Mouse (Mus musculus) embryo, embryonic 11.5 days (tissue): ENCODE results near the gene Tcp11l1.

Source experiments
- DNase-seq: peaks from one replicate; pipeline ENCODE4 v3.0.0-alpha.2; 2012; ENCODE audit warnings: low read depth, low spot score

The Tcp11l1 gene

DNA sequence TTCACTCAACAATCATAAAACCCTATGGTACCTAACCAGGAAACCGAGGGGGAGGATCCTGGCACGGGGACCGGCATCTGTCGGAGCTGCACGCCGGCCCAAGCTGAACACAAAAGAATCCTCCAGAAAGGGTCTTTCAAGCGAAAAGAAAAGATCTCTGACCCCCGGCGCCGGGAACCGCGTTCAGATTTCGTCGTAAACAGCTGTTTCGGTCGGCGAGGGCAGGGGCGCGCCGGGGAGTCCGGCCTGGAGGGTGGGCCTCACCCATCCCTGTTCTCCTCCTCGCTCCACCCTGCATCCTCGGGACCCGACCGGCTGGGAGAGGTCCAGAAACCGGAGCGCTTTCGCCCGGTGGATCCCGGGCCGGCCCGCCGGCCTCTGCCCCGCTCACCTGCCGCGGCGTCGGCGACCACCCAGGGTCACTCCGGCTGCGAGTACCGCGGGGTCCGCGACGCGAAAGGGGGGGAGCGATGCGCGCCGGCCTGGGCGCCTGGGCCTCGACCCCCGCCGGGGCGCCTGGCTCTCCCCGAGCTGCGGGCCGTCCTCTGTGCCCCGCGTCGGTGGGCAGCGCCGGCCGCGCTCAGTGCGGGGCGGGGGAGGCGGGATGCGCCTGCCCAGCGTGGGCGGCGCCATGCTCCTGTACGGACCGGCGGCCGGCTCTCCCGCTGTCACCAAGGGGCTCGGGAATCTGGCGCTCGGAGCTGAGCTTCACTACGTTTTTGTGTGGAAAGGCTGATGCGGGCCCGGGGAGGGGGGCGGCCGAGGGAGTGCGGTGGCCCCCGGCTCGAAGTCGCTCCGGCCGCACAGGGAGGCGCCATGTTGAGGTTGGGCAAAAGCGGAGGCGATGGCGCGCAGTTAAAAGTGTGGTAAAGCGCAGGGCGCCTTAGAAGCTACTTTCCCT, at the start of gene Tcp11l1:
Tcp11l1 (minus strand) TSS at position 585 of the 901 bp plus-strand sequence.
- peak; percentile 41 for DNase-seq

DNA sequence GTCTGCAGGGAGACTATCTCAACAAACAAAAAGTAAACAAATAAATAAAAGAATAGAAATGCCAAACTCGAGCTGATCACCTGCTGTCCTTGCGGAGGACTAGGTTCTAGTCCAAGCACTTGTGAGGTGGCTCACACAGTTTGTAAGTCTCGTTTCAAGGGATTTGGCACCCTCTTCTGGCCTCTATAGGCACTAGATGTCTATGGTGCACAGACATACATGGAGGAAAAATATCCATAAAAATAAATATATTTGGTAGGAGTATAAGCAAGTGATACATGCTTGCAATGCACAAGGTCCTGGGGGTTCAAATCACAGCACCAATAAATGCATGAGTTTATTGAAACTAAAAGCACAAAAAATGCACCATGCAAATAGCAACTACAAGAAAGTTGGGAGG, 38.6 kb upstream of the Tcp11l1 start:
- DNase-seq = no peak

DNA sequence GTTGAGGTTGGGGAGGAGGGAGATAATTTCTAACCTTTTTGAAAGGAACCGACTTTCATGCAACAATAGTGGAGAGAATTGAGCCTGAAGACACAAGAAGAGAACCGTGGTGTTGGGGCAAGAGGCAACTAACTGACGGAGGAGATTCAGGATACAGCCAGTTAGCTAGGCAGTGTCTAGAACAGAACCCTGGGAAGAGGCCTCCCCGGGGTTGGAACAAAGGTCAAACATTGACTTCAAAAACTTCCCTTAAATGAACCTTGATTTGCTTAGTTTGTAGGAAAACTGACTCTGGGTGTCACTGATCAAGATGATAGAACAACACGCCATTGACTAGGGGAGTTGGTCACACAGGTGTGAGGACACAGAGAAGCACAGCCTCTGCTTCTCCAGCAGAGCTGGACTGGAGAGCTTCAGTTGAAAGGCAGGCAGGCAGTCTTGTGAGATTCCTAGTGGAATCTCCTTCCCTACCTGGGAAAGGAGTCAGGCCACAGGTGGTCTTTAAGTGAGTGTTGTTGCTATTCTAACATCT, 36.7 kb upstream of the Tcp11l1 start:
- no peak for DNase-seq

DNA sequence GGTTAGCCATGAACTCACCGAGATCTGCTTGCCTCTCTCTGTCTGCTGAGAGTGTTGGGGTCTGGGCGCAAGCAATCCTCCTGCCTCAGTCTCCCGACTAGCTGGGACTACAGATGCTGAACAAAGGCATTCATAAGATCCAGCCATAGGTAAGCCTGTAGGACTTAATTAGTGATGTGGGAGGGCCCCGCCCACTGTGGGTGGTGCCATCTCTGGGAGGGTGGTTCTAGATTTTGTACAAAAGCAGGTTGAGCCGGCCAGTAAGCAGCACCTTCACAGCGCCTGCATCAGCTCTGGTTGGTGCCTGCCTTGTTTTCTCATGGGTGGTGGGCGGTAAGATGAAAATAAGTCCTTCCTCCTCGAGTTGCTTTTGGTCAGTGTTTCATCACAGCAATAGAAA, 34.3 kb upstream of the Tcp11l1 start:
- no peak for DNase-seq

DNA sequence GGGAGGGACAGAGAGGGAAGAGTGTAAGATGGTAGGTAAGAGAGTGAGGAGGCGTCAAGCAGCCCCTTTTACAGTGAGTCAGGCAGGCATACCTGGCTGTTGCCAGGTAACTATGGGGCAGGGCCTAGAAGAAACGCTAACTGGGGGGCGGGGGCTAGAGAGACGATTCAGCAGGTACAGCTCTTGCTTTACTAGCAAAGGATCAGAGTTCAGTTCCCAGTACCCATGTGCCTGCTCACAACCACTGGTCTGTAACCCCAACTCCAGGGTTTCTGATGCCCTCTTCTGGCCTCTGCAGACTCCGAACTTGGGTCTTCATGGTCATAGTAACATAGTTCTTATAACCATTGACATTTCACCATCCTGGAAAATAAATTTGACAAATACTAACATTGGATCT, 32.0 kb upstream of the Tcp11l1 start:
- DNase-seq = no peak

DNA sequence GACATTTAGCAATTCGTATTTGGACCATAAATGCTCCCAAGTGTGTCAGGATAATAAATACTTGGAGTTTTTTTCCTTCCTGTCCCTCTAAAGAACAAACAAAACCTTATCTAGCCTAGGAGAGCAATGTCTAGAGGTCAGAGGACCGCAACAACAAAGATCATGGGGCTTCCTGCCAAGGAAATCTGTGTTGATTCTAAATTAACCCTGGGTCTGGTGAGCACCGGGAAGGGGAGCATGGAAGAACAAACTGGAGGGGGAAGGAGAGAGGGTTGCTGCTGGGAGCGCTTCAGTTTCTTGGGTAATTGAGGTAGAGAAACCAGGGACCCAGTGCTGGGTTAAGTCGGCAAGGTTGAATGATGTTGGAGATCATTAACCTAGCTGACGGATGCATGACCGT, 31.2 kb upstream of the Tcp11l1 start:
- DNase-seq = no peak

DNA sequence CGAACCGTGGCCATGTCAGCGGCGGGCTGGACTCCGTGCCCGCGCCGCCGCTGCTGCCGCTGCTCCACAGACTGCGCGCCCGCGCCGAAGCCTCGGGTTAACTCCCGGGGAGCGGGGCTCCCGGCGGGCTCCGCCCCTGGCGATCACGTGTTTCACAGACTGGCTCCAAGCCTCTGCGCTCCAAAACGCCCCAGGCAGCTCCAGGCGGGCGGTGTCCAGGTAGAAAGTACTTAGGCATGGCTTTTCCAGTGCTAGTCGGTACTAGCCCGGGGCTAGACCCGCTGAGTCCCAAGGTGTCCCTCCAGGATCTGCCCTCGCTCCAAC, 30.7 kb upstream of the Tcp11l1 start, which contains the start of gene Depdc7:
Depdc7 (minus strand) TSS at position 138 of the 324 bp plus-strand sequence.
- peak; percentile 80 for DNase-seq

DNA sequence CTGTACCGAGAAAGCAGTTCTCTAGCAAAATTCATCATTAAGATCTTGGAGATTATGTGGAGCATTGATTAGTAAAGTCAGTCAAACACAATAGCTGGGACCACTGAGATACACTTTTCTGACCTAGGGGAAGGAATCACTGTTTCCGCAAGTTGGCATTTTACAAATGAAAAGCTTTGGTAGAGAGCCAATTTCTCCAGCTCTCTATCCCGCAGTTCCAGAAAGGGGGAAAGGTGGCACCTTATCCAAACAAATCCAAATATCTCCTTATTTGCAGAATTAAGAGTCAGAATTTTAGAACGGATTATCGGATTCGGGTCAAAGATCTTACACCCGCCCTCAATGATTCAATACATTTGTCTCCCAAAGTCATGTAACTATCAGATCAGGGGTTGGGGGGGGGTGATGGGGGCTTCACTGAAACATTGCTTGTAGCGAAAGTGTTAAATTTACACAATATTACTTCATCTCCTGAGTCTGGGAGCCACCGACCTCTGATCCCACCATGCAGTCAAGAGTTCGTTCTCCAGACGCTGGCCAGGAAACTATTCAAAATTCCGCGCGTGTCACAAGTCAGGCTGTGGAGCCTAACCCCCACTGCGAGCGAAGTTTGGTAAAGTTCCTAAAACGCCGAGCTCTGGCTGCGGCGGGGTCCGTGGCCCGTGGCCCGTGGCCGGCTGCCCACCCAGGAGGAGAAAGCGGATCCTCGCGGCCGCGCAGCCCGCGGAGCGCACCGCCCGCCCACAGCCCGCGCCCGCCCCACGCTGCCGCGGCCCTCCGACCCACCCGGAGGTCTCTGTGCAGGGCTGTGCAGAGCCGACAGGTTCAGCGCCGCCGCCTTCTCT, 30.1 kb upstream of the Tcp11l1 start:
- no peak for DNase-seq

DNA sequence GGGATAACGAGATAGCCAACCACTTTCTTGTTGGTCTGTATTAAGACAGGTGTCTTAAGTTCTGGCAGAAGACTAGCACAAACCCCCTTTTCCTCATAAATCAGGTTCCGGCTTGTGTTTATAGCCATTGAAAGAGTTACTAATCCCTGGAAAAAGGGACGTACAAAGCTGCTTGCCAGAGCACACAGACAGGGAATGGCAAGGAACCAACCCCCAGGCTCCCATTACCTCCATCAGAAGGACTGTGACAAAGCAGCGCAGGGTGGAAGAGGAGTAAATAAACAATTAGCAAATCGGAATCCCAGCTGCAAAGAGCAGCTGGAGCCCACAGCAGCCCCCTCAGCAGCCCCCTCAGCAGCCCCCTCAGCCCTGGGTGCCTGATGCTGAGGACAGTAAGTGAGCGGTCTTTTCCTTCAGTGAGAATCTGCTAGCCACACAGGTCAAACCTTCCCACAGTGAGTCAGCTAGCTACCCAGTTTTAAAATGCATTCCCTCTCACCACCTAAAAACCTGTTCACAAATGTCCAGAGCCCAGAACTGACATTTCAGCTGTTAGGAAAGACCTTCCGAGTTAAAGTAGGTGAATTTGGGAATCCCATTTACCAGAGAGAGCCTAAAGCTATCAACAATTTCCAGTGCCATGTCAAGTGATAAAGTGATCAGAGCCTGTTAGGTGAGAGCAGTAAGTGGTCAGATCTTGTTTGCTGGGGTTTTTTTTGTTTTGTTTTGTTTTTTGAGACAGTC, 29.2 kb upstream of the Tcp11l1 start:
- DNase-seq = no peak

DNA sequence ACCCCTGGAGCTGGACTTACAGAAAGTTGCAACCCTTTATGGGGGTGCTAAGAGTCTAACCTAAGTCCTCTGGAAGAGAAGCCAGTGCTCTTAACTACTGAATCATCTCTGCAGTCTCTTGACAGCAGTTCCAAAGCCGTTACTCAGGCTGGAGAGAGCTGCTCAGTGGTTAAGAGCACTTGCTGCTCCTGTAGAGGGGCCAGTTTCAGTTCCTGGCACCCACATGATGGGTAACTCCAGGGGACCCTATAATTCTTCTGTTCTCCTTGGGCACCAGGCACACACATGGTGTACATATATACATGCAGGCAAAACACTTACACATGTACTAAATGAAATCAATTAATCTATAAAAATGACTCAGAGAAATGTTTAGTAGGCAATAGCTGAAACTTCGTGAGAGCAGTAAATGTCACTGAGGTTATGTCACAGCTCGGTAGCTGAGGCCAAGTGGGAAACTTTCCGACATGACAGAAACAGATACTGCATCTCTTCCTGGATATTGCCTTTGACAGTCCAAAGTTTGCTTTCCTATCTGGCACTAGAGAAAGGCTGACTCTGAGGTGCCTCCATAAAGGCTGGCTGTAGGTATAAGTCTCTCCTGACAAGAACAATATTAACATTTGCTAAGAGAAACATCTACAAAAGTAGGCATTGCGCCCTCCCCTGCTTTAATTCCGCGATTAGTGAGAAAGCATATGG, 28.4 kb upstream of the Tcp11l1 start:
- no peak for DNase-seq

DNA sequence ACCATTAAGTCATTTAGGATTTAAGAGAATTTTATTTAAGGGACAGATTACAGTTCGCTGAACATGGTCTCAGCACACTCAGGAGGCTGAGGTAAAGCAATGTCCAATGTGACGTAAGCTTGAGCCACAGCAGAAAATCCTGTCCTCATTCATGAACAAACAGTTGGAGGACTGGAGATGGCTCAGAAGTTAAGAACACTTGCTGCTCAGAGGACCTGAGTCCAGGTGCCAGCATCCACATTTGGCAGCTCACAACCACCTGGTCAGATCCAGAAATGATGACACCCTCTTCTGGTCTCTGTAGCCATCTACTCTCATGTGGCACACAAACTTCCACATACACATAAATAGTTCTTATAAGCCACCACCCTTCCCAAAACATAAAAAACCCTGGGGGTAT, 27.7 kb upstream of the Tcp11l1 start:
- no peak for DNase-seq

DNA sequence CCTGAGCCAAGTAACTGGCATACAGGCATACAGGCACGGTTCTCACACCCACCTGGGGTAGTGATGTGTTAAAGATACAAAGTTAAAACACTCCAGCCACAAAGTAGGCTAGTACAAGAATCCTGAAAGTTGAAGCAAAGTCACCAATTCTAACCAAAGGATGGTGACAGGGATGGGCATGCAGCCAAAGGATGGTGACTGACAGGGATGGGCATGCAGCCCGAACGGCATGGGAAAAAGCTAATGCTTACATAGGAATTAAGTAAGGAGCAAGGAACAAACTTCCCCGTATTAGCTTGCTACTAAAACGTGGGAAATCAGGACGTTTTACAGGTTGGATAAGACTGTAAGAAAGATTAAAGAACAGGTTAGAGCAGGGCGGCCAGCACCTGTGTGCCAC, 24.3 kb upstream of the Tcp11l1 start:
- DNase-seq = no peak

DNA sequence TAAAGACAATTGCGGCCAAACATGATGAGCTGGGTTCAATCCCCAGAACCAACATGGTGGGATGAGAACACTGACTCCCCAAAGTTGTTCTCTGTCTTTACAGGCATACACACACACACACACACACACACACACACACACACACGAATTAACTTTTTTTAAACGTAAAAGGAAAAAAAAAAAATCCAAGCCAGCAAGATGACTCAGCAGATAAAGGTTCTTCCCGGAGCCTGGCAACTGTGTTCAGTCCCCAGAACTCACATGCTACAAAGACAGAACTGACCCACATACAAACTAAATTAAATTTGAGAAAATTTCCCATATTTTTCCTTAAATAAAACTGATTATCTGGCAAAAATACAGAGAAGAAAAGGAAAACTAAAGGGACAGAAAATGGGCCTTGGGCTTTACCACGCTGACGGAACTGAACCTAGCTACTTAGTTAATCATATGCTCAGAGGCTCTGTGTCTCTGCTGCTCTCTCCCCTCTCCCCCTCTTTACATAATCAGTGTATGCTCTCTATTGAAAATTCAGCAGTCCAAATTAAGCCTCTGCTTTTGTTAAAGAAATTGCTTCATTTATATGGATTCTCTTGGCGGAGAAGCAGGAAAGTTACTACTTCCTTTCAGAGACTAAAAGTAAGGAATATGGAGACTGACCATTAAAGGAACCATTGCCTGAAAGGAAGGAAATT, 20.7 kb upstream of the Tcp11l1 start:
- DNase-seq = no peak

DNA sequence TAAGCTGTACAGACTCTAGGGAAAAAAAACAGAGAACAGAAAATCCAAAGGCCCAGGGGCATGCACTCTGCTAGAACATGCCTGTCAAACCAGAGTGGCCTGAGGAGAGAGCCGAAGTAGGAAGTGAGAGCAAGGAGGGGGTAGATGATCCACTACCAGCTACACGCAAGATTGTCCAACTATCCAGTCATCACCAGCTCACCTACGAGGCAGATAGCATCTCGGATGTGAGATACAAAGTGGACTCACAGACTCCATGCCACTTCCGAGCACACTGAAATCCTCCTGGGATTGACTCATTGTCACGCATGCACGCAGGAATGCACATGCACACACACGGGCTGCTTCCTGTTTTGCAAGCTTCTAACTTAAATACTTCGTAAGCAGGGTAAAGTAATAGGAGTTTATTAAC, 20.1 kb upstream of the Tcp11l1 start:
- no peak for DNase-seq

DNA sequence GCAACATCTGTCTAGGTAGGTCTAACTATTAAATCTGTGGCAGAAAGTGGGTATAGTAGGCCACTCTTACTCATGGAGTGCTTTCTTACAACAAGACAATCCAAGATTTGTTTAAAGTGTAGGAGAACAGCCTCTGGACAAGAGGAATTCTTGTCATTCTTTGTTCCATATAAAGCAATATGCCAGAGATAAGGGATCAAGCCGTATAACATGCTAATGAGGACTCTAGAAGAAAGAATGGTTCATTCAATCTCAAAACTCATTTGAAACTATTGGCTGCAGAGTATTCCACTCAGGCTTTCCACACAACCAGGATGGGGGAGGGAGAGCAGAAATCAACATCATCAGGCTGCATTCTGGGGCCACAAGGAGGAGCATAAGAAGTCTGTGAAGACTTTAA, 15.4 kb upstream of the Tcp11l1 start:
- DNase-seq = no peak

DNA sequence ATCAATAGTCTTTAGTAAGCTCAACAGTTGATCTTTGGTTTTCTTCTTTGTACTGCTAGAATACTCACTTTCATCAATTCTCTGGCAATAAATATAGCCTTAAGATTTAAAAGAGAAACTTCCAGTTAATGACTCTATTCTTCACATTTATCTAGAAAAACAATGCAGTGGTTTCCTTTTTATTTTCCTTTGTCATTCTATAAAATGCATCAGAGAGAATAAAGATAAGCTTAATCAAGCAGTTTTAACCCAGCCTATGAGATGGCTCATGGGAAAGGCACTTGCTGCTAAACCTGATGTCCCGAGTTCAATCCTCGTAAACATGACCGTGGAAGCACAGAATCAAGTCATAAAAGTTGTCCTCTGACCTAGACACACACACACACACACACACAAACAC, 10.1 kb upstream of the Tcp11l1 start:
- DNase-seq = no peak

DNA sequence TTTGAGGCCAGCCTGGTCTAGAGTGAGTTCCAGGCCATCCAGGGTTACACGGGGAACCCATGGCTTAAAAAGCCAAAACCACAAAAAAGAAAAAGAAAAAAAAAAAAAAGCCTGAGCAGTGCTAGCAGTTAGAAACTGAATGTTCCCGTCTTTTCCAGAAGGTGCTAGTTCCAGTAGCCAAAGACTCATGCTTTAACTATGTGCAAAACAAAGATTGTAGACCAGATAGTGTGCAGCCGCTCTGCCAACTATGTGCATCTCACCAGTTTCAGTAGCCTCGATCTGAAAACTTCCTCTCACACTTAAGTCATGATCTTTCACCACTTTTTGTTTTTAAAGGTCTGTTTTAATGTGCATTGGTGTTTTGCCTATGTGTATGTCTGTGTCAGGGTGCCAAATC, 5.9 kb upstream of the Tcp11l1 start:
- DNase-seq = no peak

DNA sequence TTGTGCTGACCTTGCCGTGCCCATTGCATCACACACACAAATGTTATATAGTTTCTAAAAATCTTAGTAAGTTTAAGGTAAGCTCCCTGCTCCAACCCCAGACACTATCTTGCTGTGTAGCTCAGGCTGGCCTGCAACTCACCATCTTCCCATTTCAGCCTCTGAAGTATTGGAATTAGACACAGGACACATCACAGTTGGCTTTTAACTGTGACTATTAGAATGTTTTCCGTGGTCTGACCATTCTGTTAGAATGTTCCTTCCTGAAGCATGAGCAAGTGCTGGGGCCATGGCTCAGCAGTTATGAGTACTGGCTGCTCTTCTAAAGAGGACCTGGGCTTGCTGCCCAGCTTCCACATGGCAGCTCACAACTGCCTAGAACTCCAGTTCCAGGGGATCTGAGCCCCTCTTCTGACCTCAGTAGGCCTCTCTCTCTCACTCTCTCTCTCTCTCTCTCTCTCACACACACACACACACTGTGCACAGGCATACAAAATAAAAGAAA, 5.3 kb upstream of the Tcp11l1 start:
- no peak for DNase-seq

DNA sequence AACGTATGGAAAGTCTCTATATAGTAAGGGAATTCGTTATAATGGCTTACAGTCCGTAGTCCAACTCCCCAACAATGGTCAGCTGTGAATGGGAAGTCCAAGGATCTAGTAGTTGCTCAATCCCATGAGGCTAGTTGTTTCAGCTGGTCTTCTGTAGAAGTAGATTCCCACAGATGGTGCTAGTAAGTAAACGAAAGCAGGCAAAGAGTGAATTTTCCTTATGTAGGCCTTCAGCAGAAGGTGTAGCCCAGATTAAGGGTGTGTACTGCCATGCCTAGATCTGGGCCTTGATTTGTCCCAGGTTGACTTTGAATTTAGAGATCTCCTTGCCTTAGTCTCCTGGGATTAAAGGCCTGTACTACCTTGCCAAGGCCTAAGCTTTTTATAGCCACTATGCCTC, 4.3 kb upstream of the Tcp11l1 start, which contains the start of gene Pin1rt1:
Pin1rt1 (minus strand) TSS at position 101 of the 400 bp plus-strand sequence.
- DNase-seq = no peak

DNA sequence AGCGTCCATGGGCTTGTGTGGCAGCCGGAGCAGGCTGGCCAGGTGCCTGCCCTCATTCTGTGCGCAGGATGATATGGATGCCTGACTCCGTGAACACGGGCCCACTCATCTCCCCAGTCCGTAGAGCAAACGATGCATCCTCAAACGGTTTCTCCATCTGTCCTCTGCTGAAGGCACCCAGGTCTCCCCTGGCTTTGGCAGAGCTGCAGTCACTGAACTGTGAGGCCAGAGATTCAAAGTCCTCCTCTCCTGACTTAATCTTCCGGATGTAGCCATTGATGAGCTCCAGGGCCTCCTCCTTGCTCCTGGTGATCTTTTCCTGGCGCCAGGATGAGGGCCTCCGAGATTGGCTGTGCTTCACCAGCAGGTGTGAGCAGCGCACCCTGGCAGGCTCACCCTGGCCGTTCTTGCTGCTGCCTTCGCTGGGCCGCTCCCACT, 2.3 kb upstream of the Tcp11l1 start:
- no peak for DNase-seq
